Mouse (Mus musculus) embryonic facial prominence, embryonic 12.5 days (tissue): ENCODE results near the gene Chst14. TPM values are rescaled to one million over a fixed set of nuclear protein-coding genes. Genes with fewer than 3 reads are reported as not detected.

Experiments
- ATAC-seq: fragments of 200-750 bp; cut with Nextera tagmentation; 2 replicates; pipeline ENCODE4 v1.8.0; 2017; ENCODE audit not compliant: insufficient number of reproducible peaks, insufficient read depth, low FRiP score, low TSS enrichment
- H3K27ac ChIP-seq: fragments of 300-500 bp; sonication (generic); 2 replicates; pipeline ENCODE4 v1.5.1; 2016; ENCODE audit warnings: mild to moderate bottlenecking
- H3K27me3 ChIP-seq: fragments of 300-500 bp; sonication (generic); 2 replicates; pipeline ENCODE4 v1.6.1; 2016; ENCODE audit warnings: mild to moderate bottlenecking, moderate library complexity
- H3K36me3 ChIP-seq: fragments of 300-500 bp; sonication (generic); 2 replicates; pipeline ENCODE4 v1.6.1; 2016; ENCODE audit warnings: mild to moderate bottlenecking
- H3K4me1 ChIP-seq: fragments of 300-500 bp; sonication (generic); 2 replicates; pipeline ENCODE4 v1.6.1; 2016
- H3K4me2 ChIP-seq: fragments of 300-500 bp; sonication (generic); replicated peaks from 2 replicates; pipeline ENCODE4 v1.6.1; 2016; ENCODE audit warnings: mild to moderate bottlenecking, moderate library complexity
- H3K4me3 ChIP-seq: fragments of 300-500 bp; sonication (generic); 2 replicates; pipeline ENCODE4 v1.5.1; 2016; ENCODE audit warnings: mild to moderate bottlenecking
- H3K9ac ChIP-seq: fragments of 300-500 bp; sonication (generic); 2 replicates; pipeline ENCODE4 v1.6.1; 2016; ENCODE audit warnings: mild to moderate bottlenecking, moderate library complexity
- H3K9me3 ChIP-seq: fragments of 300-500 bp; sonication (generic); 2 replicates; pipeline ENCODE4 v1.6.1; 2016; ENCODE audit warnings: mild to moderate bottlenecking, moderate library complexity
- WGBS: fragments of 180-500 bp; shearing (Covaris S2); methylation state at CpG from one replicate; pipeline ENCODE4 v1.1.7; 2016; 5-methylcytosine and 5-hydroxymethylcytosine counted together
- polyA plus RNA-seq: library from polyadenylated mRNA; unstranded; fragments of >200 nt; fragmentation: Nextera tagmentation; extraction: Ambion mirVana; gene quantifications from 2 replicates; pipeline ENCODE4 v1.2.1, GENCODE M21; 2016

Gene Chst14
- polyA plus RNA-seq, 1 experiment from 2014 or later, result 51.0 TPM

- Histone ChIP-seq H3K27me3 (no peaks in the 10 kb centered on the region), H3K4me1 (0 out of 2 replicates have a peak, but pooled peaks cover 4% of the 10 kb centered on the region), H3K36me3 (no peaks in the 10 kb centered on the region), H3K9ac (no peak overlapping the region), H3K4me2 (no peak overlapping the region), H3K27ac (no peak overlapping the region), H3K4me3 (no peak overlapping the region), H3K9me3 (no peaks in the 10 kb centered on the region)
- WGBS, result 81% methylated on average over 7 of the region's 7 CpGs
- no peak for ATAC-seq
These were observed 15.0 kb downstream of the Chst14 start for GRCm38 (mm10) chr2:118941341-118941740.

- no peak overlapping the region for H3K9ac ChIP-seq
- H3K27ac ChIP-seq, result no peak overlapping the region
- 0 out of 2 replicates have a peak, but pooled peaks cover 4% of the 10 kb centered on the region for H3K4me1 ChIP-seq
- WGBS, result 89% methylated on average over 6 of the region's 6 CpGs
- no peak overlapping the region for H3K4me3 ChIP-seq
- H3K9me3 ChIP-seq, result no peaks in the 10 kb centered on the region
- H3K4me2 ChIP-seq, result no peak overlapping the region
- no peaks in the 10 kb centered on the region for H3K36me3 ChIP-seq
- ATAC-seq, result no peak
- H3K27me3 ChIP-seq, result no peaks in the 10 kb centered on the region
These were observed 16.9 kb downstream of the Chst14 start for GRCm38 (mm10) chr2:118943232-118943631.

- Histone ChIP-seq H3K4me2 (no peak overlapping the region), H3K9me3 (no peaks in the 10 kb centered on the region), H3K4me1 (0 out of 2 replicates have a peak, but pooled peaks cover 4% of the 10 kb centered on the region), H3K27ac (no peak overlapping the region), H3K36me3 (no peaks in the 10 kb centered on the region), H3K4me3 (no peak overlapping the region), H3K27me3 (no peaks in the 10 kb centered on the region), H3K9ac (0 out of 2 replicates have a peak overlapping the region, but pooled peaks have one; percentile 7)
- WGBS, result 86% methylated on average over 4 of the region's 4 CpGs
- no peak for ATAC-seq
These were observed 22.5 kb downstream of the Chst14 start for GRCm38 (mm10) chr2:118948818-118949217.

- no peaks in the 10 kb centered on the region for H3K27me3 ChIP-seq
- no peak for ATAC-seq
- H3K9me3 ChIP-seq, result no peaks in the 10 kb centered on the region
- no peak overlapping the region for H3K4me2 ChIP-seq
- H3K4me1 ChIP-seq, result 0 out of 2 replicates have a peak, but pooled peaks cover under 1% of the 10 kb centered on the region
- no peak overlapping the region for H3K27ac ChIP-seq
- no peaks in the 10 kb centered on the region for H3K36me3 ChIP-seq
- 77% methylated on average over 3 of the region's 3 CpGs for WGBS
- H3K4me3 ChIP-seq, result no peak overlapping the region
- no peak overlapping the region for H3K9ac ChIP-seq
These were observed 23.4 kb downstream of the Chst14 start for GRCm38 (mm10) chr2:118949699-118950098.

- H3K4me3 ChIP-seq, result no peak overlapping the region
- no peak overlapping the region for H3K9ac ChIP-seq
- no peak overlapping the region for H3K4me2 ChIP-seq
- no peak overlapping the region for H3K27ac ChIP-seq
- 73% methylated on average over 5 of the region's 5 CpGs for WGBS
- no peaks in the 10 kb centered on the region for H3K27me3 ChIP-seq
- ATAC-seq, result no peak
- H3K4me1 ChIP-seq, result no peaks in the 10 kb centered on the region
- no peaks in the 10 kb centered on the region for H3K36me3 ChIP-seq
- no peaks in the 10 kb centered on the region for H3K9me3 ChIP-seq
These were observed 30.2 kb downstream of the Chst14 start for GRCm38 (mm10) chr2:118956497-118956896.

- no peak overlapping the region for H3K9ac ChIP-seq
- no peaks in the 10 kb centered on the region for H3K9me3 ChIP-seq
- H3K4me2 ChIP-seq, result no peak overlapping the region
- H3K4me1 ChIP-seq, result 0 out of 2 replicates have a peak, but pooled peaks cover 3% of the 10 kb centered on the region
- no peaks in the 10 kb centered on the region for H3K36me3 ChIP-seq
- 36% methylated on average over 2 of the region's 2 CpGs for WGBS
- no peak overlapping the region for H3K4me3 ChIP-seq
- no peak overlapping the region for H3K27ac ChIP-seq
- no peak for ATAC-seq
- H3K27me3 ChIP-seq, result 0 out of 2 replicates have a peak, but pooled peaks cover 6% of the 10 kb centered on the region
These were observed 33.3 kb downstream of the Chst14 start for GRCm38 (mm10) chr2:118959644-118960043.

GRCm38 (mm10) chr2:118960413-118960812, 34.1 kb downstream of the Chst14 start:
- no peak overlapping the region for H3K4me3 ChIP-seq
- no peaks in the 10 kb centered on the region for H3K9me3 ChIP-seq
- H3K27me3 ChIP-seq, result 0 out of 2 replicates have a peak, but pooled peaks cover 6% of the 10 kb centered on the region
- 0 out of 2 replicates have a peak, but pooled peaks cover 3% of the 10 kb centered on the region for H3K4me1 ChIP-seq
- no peak overlapping the region for H3K9ac ChIP-seq
- no peak for ATAC-seq
- WGBS, result 87% methylated on average over 2 of the region's 2 CpGs
- no peaks in the 10 kb centered on the region for H3K36me3 ChIP-seq
- H3K4me2 ChIP-seq, result no peak overlapping the region
- H3K27ac ChIP-seq, result no peak overlapping the region

- no peaks in the 10 kb centered on the region for H3K36me3 ChIP-seq
- 0 out of 2 replicates have a peak, but pooled peaks cover 3% of the 10 kb centered on the region for H3K4me1 ChIP-seq
- no peak overlapping the region for H3K4me2 ChIP-seq
- ATAC-seq, result no peak
- H3K27ac ChIP-seq, result no peak overlapping the region
- 0 out of 2 replicates have a peak, but pooled peaks cover 6% of the 10 kb centered on the region for H3K27me3 ChIP-seq
- WGBS, result 51% methylated on average over 2 of the region's 2 CpGs
- no peak overlapping the region for H3K9ac ChIP-seq
- no peak overlapping the region for H3K4me3 ChIP-seq
- H3K9me3 ChIP-seq, result no peaks in the 10 kb centered on the region
These were observed 35.2 kb downstream of the Chst14 start for GRCm38 (mm10) chr2:118961546-118961945.

GRCm38 (mm10) chr2:118963007-118963675, 36.8 kb downstream of the Chst14 start:
- 0 out of 2 replicates have a peak, but pooled peaks cover 6% of the 10 kb centered on the region for H3K27me3 ChIP-seq
- no peak overlapping the region for H3K27ac ChIP-seq
- no peak overlapping the region for H3K4me3 ChIP-seq
- no peak overlapping the region for H3K9ac ChIP-seq
- ATAC-seq, result no peak
- no peaks in the 10 kb centered on the region for H3K36me3 ChIP-seq
- H3K4me2 ChIP-seq, result no peak overlapping the region
- 0 out of 2 replicates have a peak, but pooled peaks cover 3% of the 10 kb centered on the region for H3K4me1 ChIP-seq
- 56% methylated on average over 9 of the region's 9 CpGs for WGBS
- H3K9me3 ChIP-seq, result no peaks in the 10 kb centered on the region

- no peak overlapping the region for H3K27ac ChIP-seq
- no peak for ATAC-seq
- no peaks in the 10 kb centered on the region for H3K36me3 ChIP-seq
- H3K4me3 ChIP-seq, result no peak overlapping the region
- 78% methylated on average over 7 of the region's 7 CpGs for WGBS
- no peaks in the 10 kb centered on the region for H3K9me3 ChIP-seq
- no peak overlapping the region for H3K9ac ChIP-seq
- H3K4me1 ChIP-seq, result 0 out of 2 replicates have a peak, but pooled peaks cover 3% of the 10 kb centered on the region
- 0 out of 2 replicates have a peak, but pooled peaks cover 6% of the 10 kb centered on the region for H3K27me3 ChIP-seq
- no peak overlapping the region for H3K4me2 ChIP-seq
These were observed 37.3 kb downstream of the Chst14 start for GRCm38 (mm10) chr2:118963676-118964012.

- Histone ChIP-seq H3K27me3 (peaks cover 15% of the 10 kb centered on the region), H3K4me3 (no peak overlapping the region), H3K9me3 (no peaks in the 10 kb centered on the region), H3K9ac (no peak overlapping the region), H3K4me2 (no peak overlapping the region), H3K4me1 (no peaks in the 10 kb centered on the region), H3K27ac (no peak overlapping the region), H3K36me3 (no peaks in the 10 kb centered on the region)
- WGBS, result 84% methylated on average over 11 of the region's 11 CpGs
- ATAC-seq, result no peak
These were observed 43.4 kb downstream of the Chst14 start for GRCm38 (mm10) chr2:118969585-118970147.

GRCm38 (mm10) chr2:118972048-118972447, 45.8 kb downstream of the Chst14 start:
- Histone ChIP-seq H3K36me3 (no peaks in the 10 kb centered on the region), H3K27ac (no peak overlapping the region), H3K4me1 (no peaks in the 10 kb centered on the region), H3K4me3 (no peak overlapping the region), H3K27me3 (peaks cover 36% of the 10 kb centered on the region), H3K9me3 (no peaks in the 10 kb centered on the region), H3K4me2 (no peak overlapping the region), H3K9ac (no peak overlapping the region)
- 85% methylated on average over 5 of the region's 5 CpGs for WGBS
- no peak for ATAC-seq
